ENCODE assay signal across 23 mouse cellular contexts in the genomic region with DNA sequence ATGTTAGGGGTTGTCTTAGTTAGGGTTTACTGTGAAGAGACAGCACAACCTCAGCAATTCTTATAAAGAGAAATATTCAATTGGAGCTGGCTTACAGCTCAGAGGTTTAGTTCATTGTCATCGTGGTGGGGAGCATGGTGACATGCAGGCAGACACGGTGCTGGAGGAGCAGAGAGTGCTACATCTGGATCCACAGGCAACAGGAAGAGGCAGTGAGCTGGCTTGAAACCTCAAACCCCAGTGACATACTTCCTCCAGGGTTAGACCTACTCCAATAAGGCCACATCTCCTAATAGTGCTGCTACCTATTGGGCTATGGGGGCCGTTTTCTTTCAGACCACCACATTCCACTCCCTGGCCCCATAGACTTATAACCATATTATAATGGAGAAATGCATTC. TPM values are rescaled to one million over a fixed set of nuclear protein-coding genes. Genes with fewer than 3 reads are reported as not detected.
A peak's percentile ranks its signal among the peaks of the same experiment; 100 is the strongest.
DNase-seq lines count a peak whose midpoint lies in the region; ATAC-seq and TF ChIP-seq lines count a peak whose summit lies in the region.
"Had no signal": no experiment of that assay in that cellular context is flagged by ENCODE, and none has a peak within 500 bp of the region (broad histone marks: within the 10 kb centered on the region; RNA-seq: fewer than 3 reads in every experiment).

No protein-coding gene starts in this region.

- H3K27me3 ChIP-seq in midbrain, embryonic 10.5 days (ENCODE audit: low read depth, poor library complexity, severe bottlenecking) = no peaks in the 10 kb centered on the region
- H3K27me3 ChIP-seq: forebrain, embryonic 12.5 days; hindbrain, embryonic 12.5 days; kidney, embryonic 15.5 days; limb, embryonic 12.5 days; liver, embryonic 13.5 days; lung, embryonic 15.5 days; midbrain, embryonic 15.5 days had no signal

- DNase-seq in heart, adult 11 months = peak; percentile 35
- DNase-seq in heart, adult 18-20 months = no peak
- peak; percentile 67 for DNase-seq in naive thymus-derived CD4-positive, alpha-beta T cell, adult 2 months (ENCODE audit: low read depth)
- peak; percentile 47 for DNase-seq in thymus, postnatal 4 days
- no peak for DNase-seq in midbrain, embryonic 10.5 days (ENCODE audit: low spot score)
- DNase-seq in spleen, adult 12 weeks (ENCODE audit: low spot score) = no peak
- no peak for DNase-seq in gastrocnemius, adult 2 months
- DNase-seq: adrenal gland, adult 2 months; cerebellum, adult 9-11 months; gastrocnemius, postnatal 25 days; heart, postnatal 10 days; kidney, postnatal 4 days; liver, embryonic 13.5 days; lung, postnatal 4 days; right cerebral cortex, postnatal 25 days had no signal

- intact Hi-C loops in gastrocnemius, adult 2 months (cut with DNase I) = no loop called here

- H3K27ac ChIP-seq in midbrain, embryonic 10.5 days (replicated peaks) = no peak overlapping the region
- H3K27ac ChIP-seq in gastrocnemius, adult 2 months = no peak overlapping the region
- H3K27ac ChIP-seq: forebrain, embryonic 12.5 days; hindbrain, embryonic 12.5 days; kidney, embryonic 15.5 days; limb, embryonic 12.5 days; liver, embryonic 13.5 days; lung, embryonic 15.5 days; midbrain, embryonic 15.5 days had no signal

- peak; percentile 93 for ATAC-seq in hematopoietic stem cell, adult 5-6 weeks (replicated peaks in 1 of 2; ENCODE audit: insufficient read depth in 1 of 2, low FRiP score in 2 of 2, low TSS enrichment in 1 of 2, low read depth in 1 of 2, poor library complexity in 2 of 2, severe bottlenecking in 2 of 2)
- ATAC-seq: midbrain, embryonic 15.5 days had no signal

- H3K4me1 ChIP-seq in midbrain, embryonic 10.5 days = peaks cover 8% of the 10 kb centered on the region; the same call in 1 of the 2 replicates
- H3K4me1 ChIP-seq: hindbrain, embryonic 12.5 days; kidney, embryonic 15.5 days; limb, embryonic 12.5 days; lung, embryonic 15.5 days; midbrain, embryonic 15.5 days had no signal

- no peak for TF ChIP-seq CTCF in gastrocnemius, adult 2 months (IDR thresholded peaks at IDR 0.05)

- H3K4me3 ChIP-seq in midbrain, embryonic 10.5 days = no peak overlapping the region
- H3K4me3 ChIP-seq in gastrocnemius, adult 2 months = no peak overlapping the region
- H3K4me3 ChIP-seq: forebrain, embryonic 12.5 days; hindbrain, embryonic 12.5 days; kidney, embryonic 15.5 days; limb, embryonic 12.5 days; liver, embryonic 13.5 days; lung, embryonic 15.5 days; midbrain, embryonic 15.5 days; myocyte had no signal

- 80% methylated on average over 3 of the region's 3 CpGs for WGBS in midbrain, embryonic 10.5 days

- peaks cover 55% of the 10 kb centered on the region for H3K36me3 ChIP-seq in midbrain, embryonic 10.5 days
- H3K36me3 ChIP-seq: midbrain, embryonic 15.5 days had no signal

- H3K9me3 ChIP-seq in midbrain, embryonic 10.5 days (replicated peaks) = no peaks in the 10 kb centered on the region
- H3K9me3 ChIP-seq: forebrain, embryonic 12.5 days; hindbrain, embryonic 12.5 days; kidney, embryonic 15.5 days; limb, embryonic 12.5 days; liver, embryonic 13.5 days; lung, embryonic 15.5 days; midbrain, embryonic 15.5 days had no signal

RNA-seq across cellular contexts. Expression of gene Tmem123, which starts 12.1 kb away (rescaled TPM):
- total RNA-seq in heart, adult 18-20 months (2021) = 10 to 100 TPM; 40.2 to 48.4 TPM
- 185 and 188 TPM in 2 replicates for total RNA-seq in hematopoietic stem cell, adult 5-6 weeks (2017)
- polyA plus RNA-seq in midbrain, embryonic 10.5 days (2016; fragmentation: Nextera tagmentation; extraction: Ambion mirVana) = 119 and 122 TPM in 2 replicates
- total RNA-seq in gastrocnemius, adult 2 months (2021) = 10 to 100 TPM; 21.7 to 25.5 TPM

Comparison
In these comparisons a context has a peak if more than half of its experiments do, and no peak if none do; other contexts are left out.
1. DNase-seq: peak in heart, adult 11 months (single experiment), naive thymus-derived CD4-positive, alpha-beta T cell, adult 2 months (single experiment) and thymus, postnatal 4 days (single experiment); none in heart, adult 18-20 months (0 of 2), midbrain, embryonic 10.5 days (single experiment), spleen, adult 12 weeks (single experiment) and gastrocnemius, adult 2 months (single experiment).